Mouse (Mus musculus): ENCODE results near the gene Il13. TPM values are rescaled to one million over a fixed set of nuclear protein-coding genes. Genes with fewer than 3 reads are reported as not detected.

Il13 gene
- not detected in 2 replicates for polyA plus RNA-seq (2015; fragmentation: Nextera tagmentation; extraction: Ambion mirVana)

DNA sequence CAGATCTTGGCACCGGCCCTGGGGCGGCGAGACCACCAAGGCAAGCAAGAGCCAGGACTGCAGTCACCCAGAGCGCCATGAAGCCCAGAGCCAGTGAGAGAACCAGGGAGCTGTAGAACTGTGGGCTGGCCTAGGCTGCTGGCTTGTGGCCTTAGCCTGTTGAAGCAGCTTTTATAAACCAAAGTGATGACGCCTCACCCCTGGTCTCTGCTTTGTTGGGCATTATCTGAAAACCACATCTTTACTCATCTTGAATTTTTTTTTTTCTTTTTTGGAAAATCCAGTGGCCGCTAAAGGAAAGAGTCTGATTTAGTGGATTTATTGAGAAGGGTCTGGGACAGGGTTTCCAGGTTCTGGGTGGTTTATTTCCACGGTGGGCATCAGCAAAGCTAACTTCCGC, at the start of gene Il13:
Gene Il13 (minus strand): TSS at position 147 of the 400 bp plus-strand sequence.

DNA sequence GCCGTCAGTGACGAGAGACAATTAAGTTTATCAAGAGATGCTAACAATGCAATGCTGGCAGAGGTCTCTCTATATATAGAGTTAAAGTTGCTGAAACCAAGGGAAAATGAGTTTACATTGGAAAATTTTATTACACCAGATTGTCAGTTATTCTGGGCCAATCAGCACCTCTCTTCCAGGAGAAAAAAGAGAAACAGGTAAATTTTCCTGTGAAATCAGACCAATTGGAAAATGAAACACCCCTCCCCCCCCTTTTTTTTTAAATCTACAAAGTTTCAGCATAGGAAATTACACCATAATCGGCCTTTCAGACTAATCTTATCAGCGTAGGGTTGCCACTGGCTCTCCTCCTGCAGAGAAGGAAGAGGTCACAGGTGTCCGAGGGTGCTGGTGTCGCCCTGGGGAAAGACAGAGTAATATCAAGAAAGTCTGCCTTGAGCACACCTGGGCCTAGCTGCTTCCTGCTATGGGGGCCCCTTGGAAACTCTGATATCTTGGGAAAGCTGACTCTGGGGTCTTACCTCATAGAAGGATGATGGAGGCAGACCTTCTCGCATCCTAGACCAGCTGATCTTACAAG, 15.8 kb downstream of the Il13 start, which contains the start of gene Il4:
Gene Il4 (minus strand): TSS at position 51 of the 580 bp plus-strand sequence.

Other genes starting within 250 kb of the Il13 start
- gene Leap2, start 211.5 kb downstream of the Il13 start, polyA plus RNA-seq (2015; fragmentation: Nextera tagmentation; extraction: Ambion mirVana) = 5.2 and 5.8 TPM in 2 replicates
- gene Uqcrq, start 203.9 kb downstream of the Il13 start, polyA plus RNA-seq (2015; fragmentation: Nextera tagmentation; extraction: Ambion mirVana) = 1,354 and 1,609 TPM in 2 replicates
- gene Gdf9, start 203.7 kb downstream of the Il13 start, polyA plus RNA-seq (2015; fragmentation: Nextera tagmentation; extraction: Ambion mirVana) = 0.50 and 0.92 TPM in 2 replicates
- 0.38 and 0.47 TPM in 2 replicates for gene Gm10447, start 177.6 kb downstream of the Il13 start, polyA plus RNA-seq (2015; fragmentation: Nextera tagmentation; extraction: Ambion mirVana)
- 3.2 and 3.6 TPM in 2 replicates for gene Shroom1, start 177.5 kb downstream of the Il13 start, polyA plus RNA-seq (2015; fragmentation: Nextera tagmentation; extraction: Ambion mirVana)
- not detected in 2 replicates for gene Gm9837, start 164.2 kb downstream of the Il13 start, polyA plus RNA-seq (2015; fragmentation: Nextera tagmentation; extraction: Ambion mirVana)
- gene Gm9945, start 154.5 kb downstream of the Il13 start, polyA plus RNA-seq (2015; fragmentation: Nextera tagmentation; extraction: Ambion mirVana) = not detected in 2 replicates
- gene Sowaha, start 154.4 kb downstream of the Il13 start, polyA plus RNA-seq (2015; fragmentation: Nextera tagmentation; extraction: Ambion mirVana) = 0.49 and 0.81 TPM in 2 replicates
- gene Sept8, start 115.4 kb downstream of the Il13 start, polyA plus RNA-seq (2015; fragmentation: Nextera tagmentation; extraction: Ambion mirVana) = 19.4 and 20.2 TPM in 2 replicates
- 61.3 and 63.0 TPM in 2 replicates for gene Kif3a, start 67.3 kb downstream of the Il13 start, polyA plus RNA-seq (2015; fragmentation: Nextera tagmentation; extraction: Ambion mirVana)
- gene Il4, start 16.0 kb downstream of the Il13 start, polyA plus RNA-seq (2015; fragmentation: Nextera tagmentation; extraction: Ambion mirVana) = 0.70 and 1.3 TPM in 2 replicates
- 15.3 and 23.1 TPM in 2 replicates for gene Rad50, start 72.6 kb upstream of the Il13 start, polyA plus RNA-seq (2015; fragmentation: Nextera tagmentation; extraction: Ambion mirVana)
- gene Il5, start 86.1 kb upstream of the Il13 start, polyA plus RNA-seq (2015; fragmentation: Nextera tagmentation; extraction: Ambion mirVana) = not detected in 2 replicates
- gene Irf1, start 135.3 kb upstream of the Il13 start, polyA plus RNA-seq (2015; fragmentation: Nextera tagmentation; extraction: Ambion mirVana) = 25.8 and 26.5 TPM in 2 replicates
- 0.40 TPM in 1 of 2 replicates, not detected in the other for gene Gm17334, start 138.5 kb upstream of the Il13 start, polyA plus RNA-seq (2015; fragmentation: Nextera tagmentation; extraction: Ambion mirVana)
- 4.6 and 9.6 TPM in 2 replicates for gene Gm12216, start 224.6 kb upstream of the Il13 start, polyA plus RNA-seq (2015; fragmentation: Nextera tagmentation; extraction: Ambion mirVana)